Mouse (Mus musculus): ENCODE data around the gene Wfdc6a. TPM values are rescaled to one million over a fixed set of nuclear protein-coding genes. Genes with fewer than 3 reads are reported as not detected.

Wfdc6a gene
- polyA plus RNA-seq, 1 experiment from 2014 or later, result not detected

DNA sequence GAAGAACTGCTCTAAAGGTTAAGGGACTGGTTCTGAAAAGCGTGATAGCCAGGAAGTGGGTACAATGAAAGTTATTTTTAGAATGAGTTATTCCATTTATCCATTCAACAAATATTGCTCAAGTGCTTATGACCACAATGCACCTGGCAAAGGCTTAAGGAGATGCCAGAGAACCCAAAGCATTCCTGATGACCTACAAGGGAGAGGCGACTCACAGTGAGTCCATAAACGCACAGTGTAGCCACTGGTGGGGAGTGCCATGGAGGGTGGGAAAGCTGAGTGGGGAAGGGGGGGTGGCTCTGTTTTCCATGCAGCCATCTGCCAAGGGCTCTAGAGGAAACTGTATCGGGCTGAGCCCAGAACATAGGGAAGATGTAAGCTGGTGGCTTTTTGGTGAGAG lies 35.9 kb downstream of the Wfdc6a start:
- no peak for ATAC-seq
- Histone ChIP-seq H3K4me3 (replicated peaks) (no peak overlapping the region), H3K9me3 (no peaks in the 10 kb centered on the region), H3K36me3 (no peaks in the 10 kb centered on the region), H3K4me1 (replicated peaks) (peaks cover 13% of the 10 kb centered on the region), H3K27ac (no peak overlapping the region), H3K4me2 (replicated peaks) (no peak overlapping the region), H3K9ac (replicated peaks) (no peak overlapping the region), H3K27me3 (no peaks in the 10 kb centered on the region)
- 50% methylated on average over 4 of the region's 4 CpGs for WGBS

DNA sequence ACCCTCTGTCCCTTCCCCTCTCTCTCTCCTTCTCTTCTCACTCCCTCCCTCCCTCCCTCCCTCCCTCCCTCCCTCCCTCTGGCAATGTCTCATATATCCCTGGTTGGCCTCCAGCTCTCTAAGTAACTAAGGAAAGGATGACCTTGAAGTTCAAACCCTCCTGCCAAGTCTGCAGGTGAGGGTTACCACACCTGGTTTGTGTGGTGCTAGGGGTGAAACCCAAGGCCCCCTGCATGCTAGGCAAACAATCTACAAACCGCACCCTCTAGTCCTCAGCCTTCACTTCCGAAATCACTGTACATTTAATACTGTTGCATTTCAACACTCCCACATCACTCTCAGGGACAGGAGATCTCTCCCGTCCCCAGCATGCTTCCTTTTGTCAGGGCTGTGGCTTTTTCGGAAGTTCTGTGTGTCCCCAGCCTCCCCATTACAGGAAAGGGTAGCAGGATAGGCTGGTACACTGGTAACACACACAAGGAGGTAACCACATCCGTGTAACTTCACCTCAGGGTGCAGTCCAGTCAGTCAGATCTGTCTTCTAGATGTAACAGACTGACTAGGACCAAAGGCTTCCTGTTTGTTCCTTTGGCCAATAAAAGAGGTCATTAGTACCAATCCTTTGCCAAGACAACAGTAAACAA lies 40.7 kb downstream of the Wfdc6a start:
- Histone ChIP-seq H3K9ac (replicated peaks) (no peak overlapping the region), H3K9me3 (no peaks in the 10 kb centered on the region), H3K36me3 (no peaks in the 10 kb centered on the region), H3K27me3 (no peaks in the 10 kb centered on the region), H3K4me3 (replicated peaks) (no peak overlapping the region), H3K4me2 (replicated peaks) (no peak overlapping the region), H3K27ac (no peak overlapping the region), H3K4me1 (replicated peaks) (peaks cover 4% of the 10 kb centered on the region; the same call in 1 of the 2 replicates)
- ATAC-seq, result no peak
- 65% methylated on average over 5 of the region's 5 CpGs for WGBS

DNA sequence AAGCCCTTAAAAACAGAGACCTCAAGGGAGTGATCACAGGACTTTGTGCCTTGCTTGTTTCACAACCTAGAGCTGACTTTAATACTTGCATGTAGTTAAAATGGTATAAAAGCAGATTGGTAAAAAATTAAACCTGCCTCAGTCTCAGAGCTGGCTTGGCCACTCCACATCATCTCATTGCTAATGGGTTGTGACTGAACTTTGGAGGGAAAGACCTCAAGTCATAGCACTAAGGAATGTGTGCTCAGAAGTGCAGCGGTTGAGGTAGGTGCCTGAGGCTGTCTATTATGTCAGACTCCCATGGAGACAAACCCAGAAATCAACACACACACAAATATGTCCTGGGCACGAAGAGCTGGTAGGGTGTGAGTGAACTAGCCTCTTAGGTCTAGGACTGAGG lies 41.5 kb downstream of the Wfdc6a start:
- Histone ChIP-seq H3K9ac (replicated peaks) (no peak overlapping the region), H3K36me3 (no peaks in the 10 kb centered on the region), H3K9me3 (no peaks in the 10 kb centered on the region), H3K4me1 (replicated peaks) (no peaks in the 10 kb centered on the region), H3K4me3 (replicated peaks) (no peak overlapping the region), H3K27ac (no peak overlapping the region), H3K4me2 (replicated peaks) (no peak overlapping the region), H3K27me3 (no peaks in the 10 kb centered on the region)
- ATAC-seq, result no peak
- 80% methylated on average over 2 of the region's 2 CpGs for WGBS

GRCm38 (mm10) chr2:164542598-164542997 lies 42.6 kb downstream of the Wfdc6a start:
- Histone ChIP-seq H3K9me3 (no peaks in the 10 kb centered on the region), H3K27me3 (no peaks in the 10 kb centered on the region)
- ATAC-seq, result no peak

GRCm38 (mm10) chr2:164542132-164542531 lies 43.1 kb downstream of the Wfdc6a start:
- H3K4me3 ChIP-seq (replicated peaks), result no peak overlapping the region
- no peak for ATAC-seq
- no peaks in the 10 kb centered on the region for H3K36me3 ChIP-seq
- no peaks in the 10 kb centered on the region for H3K27me3 ChIP-seq
- H3K27ac ChIP-seq, result no peak overlapping the region
- H3K4me1 ChIP-seq (replicated peaks), result no peaks in the 10 kb centered on the region
- 66% methylated on average over 5 of the region's 5 CpGs for WGBS
- no peak overlapping the region for H3K9ac ChIP-seq (replicated peaks)
- no peaks in the 10 kb centered on the region for H3K9me3 ChIP-seq
- H3K4me2 ChIP-seq (replicated peaks), result no peak overlapping the region

More at GRCm38 (mm10) chr2:164542598-164542997, 42.6 kb downstream of the Wfdc6a start:
- H3K4me3 ChIP-seq (replicated peaks), result no peak overlapping the region
- no peak overlapping the region for H3K4me2 ChIP-seq (replicated peaks)
- no peaks in the 10 kb centered on the region for H3K36me3 ChIP-seq
- no peaks in the 10 kb centered on the region for H3K4me1 ChIP-seq (replicated peaks)
- H3K27ac ChIP-seq, result no peak overlapping the region
- H3K9ac ChIP-seq (replicated peaks), result no peak overlapping the region
- 86% methylated on average over 7 of the region's 7 CpGs for WGBS

- no peak for ATAC-seq
- Histone ChIP-seq H3K4me2 (replicated peaks) (no peak overlapping the region), H3K36me3 (no peaks in the 10 kb centered on the region), H3K9me3 (no peaks in the 10 kb centered on the region), H3K9ac (replicated peaks) (no peak overlapping the region), H3K27me3 (no peaks in the 10 kb centered on the region), H3K4me3 (replicated peaks) (no peak overlapping the region), H3K4me1 (replicated peaks) (no peaks in the 10 kb centered on the region), H3K27ac (no peak overlapping the region)
- WGBS, result 46% methylated on average over 8 of the region's 8 CpGs
These were observed 44.4 kb downstream of the Wfdc6a start for GRCm38 (mm10) chr2:164540652-164541427.

DNA sequence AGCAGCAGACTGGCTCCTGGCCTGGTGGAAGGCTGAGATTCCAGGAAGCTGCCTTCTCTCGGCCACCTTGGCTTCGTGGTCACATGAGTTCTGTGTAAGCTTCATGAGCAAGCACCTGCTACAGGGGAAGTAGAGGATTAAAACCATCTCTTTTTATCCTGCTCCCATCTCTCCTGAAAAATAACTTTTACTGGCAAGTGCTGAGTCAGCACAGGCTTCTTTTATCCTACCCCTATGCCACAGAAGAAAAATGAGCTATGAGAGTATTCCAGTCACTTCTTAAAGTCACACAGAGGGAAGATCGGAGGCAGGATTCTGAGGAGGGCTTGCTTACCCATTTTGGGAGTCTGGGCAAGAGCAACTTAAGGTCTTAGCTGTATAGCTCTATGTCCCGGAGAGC lies 48.2 kb downstream of the Wfdc6a start:
- Histone ChIP-seq H3K4me2 (replicated peaks) (no peak overlapping the region), H3K27me3 (no peaks in the 10 kb centered on the region), H3K4me1 (replicated peaks) (no peaks in the 10 kb centered on the region), H3K27ac (no peak overlapping the region), H3K4me3 (replicated peaks) (no peak overlapping the region), H3K36me3 (no peaks in the 10 kb centered on the region), H3K9me3 (no peaks in the 10 kb centered on the region), H3K9ac (replicated peaks) (no peak overlapping the region)
- WGBS, result 92% methylated on average over 4 of the region's 4 CpGs
- no peak for ATAC-seq

- no peak for ATAC-seq
- Histone ChIP-seq H3K27me3 (no peaks in the 10 kb centered on the region), H3K4me1 (replicated peaks) (no peaks in the 10 kb centered on the region), H3K4me2 (replicated peaks) (no peak overlapping the region), H3K4me3 (replicated peaks) (no peak overlapping the region), H3K27ac (no peak overlapping the region), H3K36me3 (no peaks in the 10 kb centered on the region), H3K9ac (replicated peaks) (no peak overlapping the region), H3K9me3 (no peaks in the 10 kb centered on the region)
- WGBS, result 84% methylated on average over 10 of the region's 10 CpGs
These were observed 50.9 kb downstream of the Wfdc6a start for GRCm38 (mm10) chr2:164534315-164534714.

DNA sequence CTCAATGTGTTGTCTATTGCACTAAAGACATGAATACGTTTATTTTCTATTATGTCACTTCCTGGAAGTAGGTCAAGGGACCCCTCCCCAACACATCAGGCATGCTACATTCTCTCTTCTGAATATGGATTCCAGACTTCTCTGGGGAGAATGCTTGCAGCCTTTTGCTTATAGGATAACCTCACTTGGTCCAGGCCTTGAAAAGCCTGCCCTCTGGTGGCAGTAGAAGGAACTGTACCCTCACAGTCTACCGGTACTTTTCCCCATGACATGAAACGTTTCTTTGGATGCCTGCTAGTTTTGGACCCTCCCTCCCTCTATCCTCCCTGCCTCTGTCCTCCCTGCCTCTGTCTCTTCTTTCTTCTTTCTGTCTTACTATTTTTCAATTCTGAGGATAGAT lies 54.1 kb downstream of the Wfdc6a start:
- WGBS, result 5% methylated on average over 3 of the region's 3 CpGs
- Histone ChIP-seq H3K36me3 (no peaks in the 10 kb centered on the region), H3K9ac (replicated peaks) (no peak overlapping the region), H3K4me2 (replicated peaks) (no peak overlapping the region), H3K27me3 (no peaks in the 10 kb centered on the region), H3K4me1 (replicated peaks) (no peaks in the 10 kb centered on the region), H3K9me3 (peaks cover 9% of the 10 kb centered on the region), H3K27ac (no peak overlapping the region), H3K4me3 (replicated peaks) (no peak overlapping the region)
- peak; percentile 55; the same call in 1 of the 2 replicates for ATAC-seq

Other genes starting within 250 kb of the Wfdc6a start
- gene Slpi, start 196.4 kb downstream of the Wfdc6a start, polyA plus RNA-seq (2015; fragmentation: Nextera tagmentation; extraction: Ambion mirVana), result 0.36 TPM in 1 of 2 replicates, not detected in the other
- not detected in 2 replicates for gene Rbpjl, start 182.3 kb downstream of the Wfdc6a start, polyA plus RNA-seq (2015; fragmentation: Nextera tagmentation; extraction: Ambion mirVana)
- 0.26 and 0.39 TPM in 2 replicates for gene Matn4, start 180.3 kb downstream of the Wfdc6a start, polyA plus RNA-seq (2015; fragmentation: Nextera tagmentation; extraction: Ambion mirVana)
- gene Sdc4, start 141.6 kb downstream of the Wfdc6a start, polyA plus RNA-seq (2015; fragmentation: Nextera tagmentation; extraction: Ambion mirVana), result 6.5 and 7.3 TPM in 2 replicates
- gene Sys1, start 128.5 kb downstream of the Wfdc6a start, polyA plus RNA-seq (2015; fragmentation: Nextera tagmentation; extraction: Ambion mirVana), result 77.6 and 81.1 TPM in 2 replicates
- 4.5 and 5.2 TPM in 2 replicates for gene Gm20458, start 124.5 kb downstream of the Wfdc6a start, polyA plus RNA-seq (2015; fragmentation: Nextera tagmentation; extraction: Ambion mirVana)
- not detected in 2 replicates for gene Trp53tg5, start 111.7 kb downstream of the Wfdc6a start, polyA plus RNA-seq (2015; fragmentation: Nextera tagmentation; extraction: Ambion mirVana)
- 8.7 and 8.8 TPM in 2 replicates for gene Dbndd2, start 99.3 kb downstream of the Wfdc6a start, polyA plus RNA-seq (2015; fragmentation: Nextera tagmentation; extraction: Ambion mirVana)
- gene Pigt, start 87.9 kb downstream of the Wfdc6a start, polyA plus RNA-seq (2015; fragmentation: Nextera tagmentation; extraction: Ambion mirVana), result 64.2 and 67.8 TPM in 2 replicates
- 5.7 and 6.8 TPM in 2 replicates for gene Wfdc2, start 23.0 kb downstream of the Wfdc6a start, polyA plus RNA-seq (2015; fragmentation: Nextera tagmentation; extraction: Ambion mirVana)
- gene Spint3, start 12.0 kb downstream of the Wfdc6a start, polyA plus RNA-seq (2015; fragmentation: Nextera tagmentation; extraction: Ambion mirVana), result not detected in 2 replicates
- not detected in 2 replicates for gene Eppin, start 8.1 kb upstream of the Wfdc6a start, polyA plus RNA-seq (2015; fragmentation: Nextera tagmentation; extraction: Ambion mirVana)
- gene Wfdc6b, start 28.1 kb upstream of the Wfdc6a start, polyA plus RNA-seq (2015; fragmentation: Nextera tagmentation; extraction: Ambion mirVana), result not detected in 2 replicates
- gene Wfdc8, start 28.2 kb upstream of the Wfdc6a start, polyA plus RNA-seq (2015; fragmentation: Nextera tagmentation; extraction: Ambion mirVana), result not detected in 2 replicates
- gene Wfdc16, start 53.3 kb upstream of the Wfdc6a start, polyA plus RNA-seq (2015; fragmentation: Nextera tagmentation; extraction: Ambion mirVana), result not detected in 2 replicates
- gene Wfdc10, start 70.6 kb upstream of the Wfdc6a start, polyA plus RNA-seq (2015; fragmentation: Nextera tagmentation; extraction: Ambion mirVana), result not detected in 2 replicates
- not detected in 2 replicates for gene Wfdc9, start 71.1 kb upstream of the Wfdc6a start, polyA plus RNA-seq (2015; fragmentation: Nextera tagmentation; extraction: Ambion mirVana)
- gene Wfdc11, start 88.6 kb upstream of the Wfdc6a start, polyA plus RNA-seq (2015; fragmentation: Nextera tagmentation; extraction: Ambion mirVana), result not detected in 2 replicates
- gene Wfdc13, start 99.7 kb upstream of the Wfdc6a start, polyA plus RNA-seq (2015; fragmentation: Nextera tagmentation; extraction: Ambion mirVana), result not detected in 2 replicates
- gene Spint4, start 113.1 kb upstream of the Wfdc6a start, polyA plus RNA-seq (2015; fragmentation: Nextera tagmentation; extraction: Ambion mirVana), result not detected in 2 replicates
- not detected in 2 replicates for gene Spint5, start 129.9 kb upstream of the Wfdc6a start, polyA plus RNA-seq (2015; fragmentation: Nextera tagmentation; extraction: Ambion mirVana)
- gene Wfdc3, start 160.5 kb upstream of the Wfdc6a start, polyA plus RNA-seq (2015; fragmentation: Nextera tagmentation; extraction: Ambion mirVana), result 1.2 and 1.3 TPM in 2 replicates
- 65.4 and 72.6 TPM in 2 replicates for gene Dnttip1, start 160.5 kb upstream of the Wfdc6a start, polyA plus RNA-seq (2015; fragmentation: Nextera tagmentation; extraction: Ambion mirVana)
- gene Ube2c, start 184.5 kb upstream of the Wfdc6a start, polyA plus RNA-seq (2015; fragmentation: Nextera tagmentation; extraction: Ambion mirVana), result 203 and 208 TPM in 2 replicates
- gene Tnnc2, start 194.5 kb upstream of the Wfdc6a start, polyA plus RNA-seq (2015; fragmentation: Nextera tagmentation; extraction: Ambion mirVana), result not detected in 2 replicates
- gene Snx21, start 200.4 kb upstream of the Wfdc6a start, polyA plus RNA-seq (2015; fragmentation: Nextera tagmentation; extraction: Ambion mirVana), result 17.2 and 19.1 TPM in 2 replicates
- 19.9 and 20.4 TPM in 2 replicates for gene Acot8, start 219.4 kb upstream of the Wfdc6a start, polyA plus RNA-seq (2015; fragmentation: Nextera tagmentation; extraction: Ambion mirVana)
- 15.2 and 15.5 TPM in 2 replicates for gene Zswim3, start 219.7 kb upstream of the Wfdc6a start, polyA plus RNA-seq (2015; fragmentation: Nextera tagmentation; extraction: Ambion mirVana)
- gene Zswim1, start 237.2 kb upstream of the Wfdc6a start, polyA plus RNA-seq (2015; fragmentation: Nextera tagmentation; extraction: Ambion mirVana), result 25.4 and 25.8 TPM in 2 replicates
- not detected in 2 replicates for gene Spata25, start 243.1 kb upstream of the Wfdc6a start, polyA plus RNA-seq (2015; fragmentation: Nextera tagmentation; extraction: Ambion mirVana)
- 92.0 and 94.2 TPM in 2 replicates for gene Ctsa, start 247.4 kb upstream of the Wfdc6a start, polyA plus RNA-seq (2015; fragmentation: Nextera tagmentation; extraction: Ambion mirVana)
- 4.7 TPM in 2 replicates for gene Neurl2, start 248.0 kb upstream of the Wfdc6a start, polyA plus RNA-seq (2015; fragmentation: Nextera tagmentation; extraction: Ambion mirVana)